Comparison of ENCODE assay signal across 12 mouse cellular contexts in the genomic region with DNA sequence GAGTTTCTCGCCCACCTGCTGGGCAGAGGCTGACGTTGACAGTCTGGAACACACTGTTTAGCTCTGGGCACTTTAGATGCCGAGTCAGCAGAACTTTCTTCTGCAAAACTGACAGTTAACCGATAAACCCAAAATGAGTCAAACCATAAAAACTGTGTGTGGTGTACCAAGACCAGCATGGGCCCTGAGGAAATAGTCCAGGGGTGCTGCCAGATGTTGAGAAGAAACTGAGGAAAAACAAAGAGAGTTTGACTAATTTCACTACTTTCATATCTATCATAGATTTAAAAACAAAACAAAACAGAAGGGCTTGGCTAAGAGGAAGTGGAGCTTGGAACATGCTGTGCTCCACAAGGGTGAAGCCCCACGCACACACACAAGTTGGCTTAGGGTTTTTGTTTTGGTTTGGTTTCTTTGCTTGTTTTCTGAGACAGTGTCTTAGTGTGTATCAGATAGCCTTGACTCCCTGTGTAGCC. TPM values are rescaled to one million over a fixed set of nuclear protein-coding genes. Genes with fewer than 3 reads are reported as not detected.
DNase-seq lines count a peak whose midpoint lies in the region.
"Had no signal": no experiment of that assay in that cellular context is flagged by ENCODE, and none has a peak within 500 bp of the region (broad histone marks: within the 10 kb centered on the region; RNA-seq: fewer than 3 reads in every experiment).

No protein-coding gene starts in this region.

- H3K36me3 ChIP-seq in heart, embryonic 10.5 days = no peaks in the 10 kb centered on the region
- H3K36me3 ChIP-seq: hindbrain, embryonic 10.5 days; limb, embryonic 10.5 days; stomach, embryonic 15.5 days had no signal

- no peaks in the 10 kb centered on the region for H3K9me3 ChIP-seq in heart, embryonic 10.5 days
- H3K9me3 ChIP-seq: hindbrain, embryonic 10.5 days; limb, embryonic 10.5 days; stomach, embryonic 15.5 days had no signal

- 79% methylated on average over 5 of the region's 5 CpGs for WGBS in heart, embryonic 10.5 days

- no peaks in the 10 kb centered on the region for H3K4me1 ChIP-seq in heart, embryonic 10.5 days
- H3K4me1 ChIP-seq: hindbrain, embryonic 10.5 days; stomach, embryonic 15.5 days had no signal

- no peaks in the 10 kb centered on the region for H3K27me3 ChIP-seq in heart, embryonic 10.5 days (ENCODE audit: insufficient read depth, poor library complexity, severe bottlenecking)
- H3K27me3 ChIP-seq: stomach, embryonic 15.5 days had no signal

- no peak overlapping the region for H3K27ac ChIP-seq in heart, embryonic 10.5 days
- H3K27ac ChIP-seq: hindbrain, embryonic 10.5 days; limb, embryonic 10.5 days; stomach, embryonic 15.5 days had no signal

- DNase-seq in heart, adult 9 months (ENCODE audit: low spot score in 2 of 2) = peak; percentile 7 to 41
- no peak for DNase-seq in heart, embryonic 10.5 days (ENCODE audit: low spot score)
- DNase-seq in thymus, postnatal 25 days = peak; percentile 24
- no peak for DNase-seq in thymus, adult 18-20 months
- peak; percentile 87 for DNase-seq in induced T-regulatory cell, adult 2 months (ENCODE audit: low read depth)
- peak; percentile 14 for DNase-seq in skeletal muscle tissue, adult 2 months (ENCODE audit: low read depth, low spot score)
- no peak for DNase-seq in cerebellum, adult 9-11 months
- no peak for DNase-seq in urinary bladder, postnatal 25 days (ENCODE audit: low spot score)
- DNase-seq: kidney, postnatal 4 days had no signal

- no peak overlapping the region for H3K4me3 ChIP-seq in heart, embryonic 10.5 days
- H3K4me3 ChIP-seq: hindbrain, embryonic 10.5 days; limb, embryonic 10.5 days; stomach, embryonic 15.5 days had no signal

RNA-seq across cellular contexts. Expression of a gene that starts 26.8 kb away (rescaled TPM):
- polyA plus RNA-seq in heart, embryonic 10.5 days (2016; fragmentation: Nextera tagmentation; extraction: Ambion mirVana) = 0.26 and 0.68 TPM in 2 replicates

Comparison
In these comparisons a context has a peak if more than half of its experiments do, and no peak if none do; other contexts are left out.
1. DNase-seq: peak in heart, adult 9 months (2 of 2), thymus, postnatal 25 days (single experiment), induced T-regulatory cell, adult 2 months (single experiment) and skeletal muscle tissue, adult 2 months (single experiment); none in heart, embryonic 10.5 days (single experiment), thymus, adult 18-20 months (0 of 2), cerebellum, adult 9-11 months (single experiment) and urinary bladder, postnatal 25 days (single experiment).